Mouse (Mus musculus) embryonic fibroblast, embryonic 13.5 days (primary cell): Measurements from ENCODE around the gene Foxp1.

Experiments used
- CTCF ChIP-seq: IDR thresholded peaks from 2 replicates; pipeline ENCODE4 v1.5.1; 2011; ENCODE audit warnings: mild to moderate bottlenecking, control low read depth, low read length, moderate library complexity, borderline replicate concordance; ENCODE audit not compliant: insufficient read depth
- POLR2A ChIP-seq: IDR thresholded peaks from 2 replicates; pipeline ENCODE4 v1.6.1; 2011; ENCODE audit warnings: low read depth, mild to moderate bottlenecking, control low read depth, low read length, moderate library complexity

- TF ChIP-seq CTCF (no peak), POLR2A (no peak)
Measured at GRCm38 (mm10) chr6:99107674-99108073, 414.8 kb downstream of the Foxp1 start.
